Mouse (Mus musculus): ENCODE measurements at regions not wholly inside any gene's neighbourhood (a gene's known extent, or its start where the extent isn't known, plus 50 kb on each side); places are given as distances from the start of the nearest gene placed in this dataset.
A peak's percentile ranks its signal among the peaks of the same experiment; 100 is the strongest.

- 60% methylated on average over 4 of the region's 4 CpGs for WGBS
- no peak for DNase-seq
- TF ChIP-seq CTCF (IDR thresholded peaks at IDR 0.05; ENCODE audit: insufficient read depth, low read length) (no peak), POLR2A (IDR thresholded peaks at IDR 0.05; ENCODE audit: borderline replicate concordance, extremely low read depth, low read depth, low read length) (no peak)
- H3K4me1 ChIP-seq (ENCODE audit: control insufficient read depth, insufficient read depth, low read length): no peaks in the 10 kb centered on the region
- H3K4me3 ChIP-seq (replicated peaks; ENCODE audit: extremely low read depth, low read depth, low read length): no peak overlapping the region
Measured at GRCm38 (mm10) chr6:50799963-50800362, 145.7 kb upstream of the Npvf start.

DNA sequence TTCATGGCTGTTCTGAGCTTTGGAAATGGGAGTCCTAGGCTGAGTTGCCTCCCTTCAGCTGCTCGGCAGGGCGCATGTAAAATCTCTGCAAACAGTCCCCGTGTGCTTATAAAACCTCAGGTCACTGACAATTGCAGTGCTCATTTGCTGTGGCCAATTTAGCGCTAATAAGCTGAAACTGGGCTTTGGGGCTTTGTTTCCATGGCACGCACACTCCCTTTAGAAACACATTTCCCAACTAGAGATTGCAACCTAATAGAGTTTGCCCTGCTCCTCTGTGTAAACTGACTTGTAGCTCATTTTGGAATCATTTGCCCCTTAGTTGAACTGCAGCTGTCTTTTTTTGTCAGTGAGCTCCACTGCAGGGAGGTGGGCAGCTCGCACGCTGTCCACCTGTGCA, 148.7 kb upstream of the Npvf start:
- Histone ChIP-seq H3K4me1 (ENCODE audit: control insufficient read depth, insufficient read depth, low read length) (no peaks in the 10 kb centered on the region), H3K4me3 (replicated peaks; ENCODE audit: extremely low read depth, low read depth, low read length) (no peak overlapping the region)
- no peak for DNase-seq
- WGBS: 77% methylated on average over 7 of the region's 7 CpGs
- TF ChIP-seq CTCF (IDR thresholded peaks at IDR 0.05; ENCODE audit: insufficient read depth, low read length): no peak
- TF ChIP-seq POLR2A (IDR thresholded peaks at IDR 0.05; ENCODE audit: borderline replicate concordance, extremely low read depth, low read depth, low read length): no peak

GRCm38 (mm10) chr6:50804477-50805005, 150.3 kb upstream of the Npvf start:
- DNase-seq: no peak
- TF ChIP-seq CTCF (IDR thresholded peaks at IDR 0.05; ENCODE audit: insufficient read depth, low read length) (no peak), POLR2A (IDR thresholded peaks at IDR 0.05; ENCODE audit: borderline replicate concordance, extremely low read depth, low read depth, low read length) (no peak)
- Histone ChIP-seq H3K4me3 (replicated peaks; ENCODE audit: extremely low read depth, low read depth, low read length) (no peak overlapping the region), H3K4me1 (ENCODE audit: control insufficient read depth, insufficient read depth, low read length) (no peaks in the 10 kb centered on the region)
- whole genome bisulfite sequencing: 89% methylated on average over 4 of the region's 4 CpGs

- peak; percentile 43 for DNase-seq
- no peak overlapping the region for H3K4me3 ChIP-seq (replicated peaks; ENCODE audit: extremely low read depth, low read depth, low read length)
- TF ChIP-seq POLR2A (IDR thresholded peaks at IDR 0.05; ENCODE audit: borderline replicate concordance, extremely low read depth, low read depth, low read length): no peak
- TF ChIP-seq CTCF (IDR thresholded peaks at IDR 0.05; ENCODE audit: insufficient read depth, low read length): peak; percentile 56
- WGBS: 12% methylated on average over 7 of the region's 7 CpGs
- H3K4me1 ChIP-seq (ENCODE audit: control insufficient read depth, insufficient read depth, low read length): no peaks in the 10 kb centered on the region
Measured at GRCm38 (mm10) chr6:50806376-50807077, 152.3 kb upstream of the Npvf start.

- WGBS: 19% methylated on average over 19 of the region's 19 CpGs
- DNase-seq: peak; percentile 55
- Histone ChIP-seq H3K4me3 (replicated peaks; ENCODE audit: extremely low read depth, low read depth, low read length) (peak overlapping the region; percentile 25), H3K4me1 (ENCODE audit: control insufficient read depth, insufficient read depth, low read length) (no peaks in the 10 kb centered on the region)
- no peak for TF ChIP-seq CTCF (IDR thresholded peaks at IDR 0.05; ENCODE audit: insufficient read depth, low read length)
- no peak; the same call in 1 of the 2 replicates for TF ChIP-seq POLR2A (IDR thresholded peaks at IDR 0.05; ENCODE audit: borderline replicate concordance, extremely low read depth, low read depth, low read length)
Measured at GRCm38 (mm10) chr6:50807187-50808012, 153.2 kb upstream of the Npvf start.

- peak overlapping the region; percentile 25 for H3K4me3 ChIP-seq (replicated peaks; ENCODE audit: extremely low read depth, low read depth, low read length)
- no peak for TF ChIP-seq POLR2A (IDR thresholded peaks at IDR 0.05; ENCODE audit: borderline replicate concordance, extremely low read depth, low read depth, low read length)
- peak; percentile 48 for TF ChIP-seq CTCF (IDR thresholded peaks at IDR 0.05; ENCODE audit: insufficient read depth, low read length)
- WGBS: 4% methylated on average over 4 of the region's 4 CpGs
- peak; percentile 67 for DNase-seq
- H3K4me1 ChIP-seq (ENCODE audit: control insufficient read depth, insufficient read depth, low read length): no peaks in the 10 kb centered on the region
Measured at GRCm38 (mm10) chr6:50808126-50808525, 153.9 kb upstream of the Npvf start.

DNA sequence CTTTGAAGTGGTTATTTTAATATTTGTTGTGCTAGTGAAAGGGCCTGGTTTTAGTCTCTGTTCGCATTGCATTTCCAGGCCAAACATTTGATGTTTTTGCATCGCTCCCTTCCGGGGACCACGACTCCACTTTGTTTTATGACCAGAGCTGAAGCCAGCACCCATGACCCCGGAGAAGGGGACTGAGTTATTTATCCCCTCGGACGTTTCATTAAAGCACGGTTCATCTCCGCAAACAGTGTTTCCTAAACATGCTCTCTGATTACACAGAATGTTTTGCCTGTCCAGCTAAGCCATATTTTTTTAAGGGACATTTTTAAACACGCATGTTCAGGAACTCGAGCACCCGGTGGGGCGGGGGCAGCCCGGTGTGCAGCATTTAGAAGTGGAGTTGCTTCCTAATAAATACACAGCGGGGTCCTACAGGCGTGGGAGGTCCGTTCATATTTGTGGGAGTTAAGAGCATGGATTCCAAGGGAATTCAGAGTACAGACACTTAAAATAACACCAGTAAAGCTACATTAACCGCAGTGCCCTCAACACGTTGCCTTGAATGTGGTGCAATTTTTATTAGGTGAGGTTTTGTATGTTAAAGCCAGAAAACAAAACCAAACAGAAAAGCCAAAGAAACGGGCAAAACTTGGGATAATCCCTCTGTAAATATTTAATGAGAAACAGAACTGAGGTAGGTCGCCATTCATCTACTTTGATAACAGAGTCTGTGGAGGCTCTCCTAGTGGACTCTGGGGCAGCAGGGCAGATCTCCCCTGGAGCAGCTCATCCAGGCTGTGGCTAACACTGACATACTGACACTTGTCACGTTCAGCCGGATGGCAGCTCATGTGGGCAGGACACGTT, 154.8 kb upstream of the Npvf start:
- Histone ChIP-seq H3K4me3 (replicated peaks; ENCODE audit: extremely low read depth, low read depth, low read length) (no peak overlapping the region), H3K4me1 (ENCODE audit: control insufficient read depth, insufficient read depth, low read length) (no peaks in the 10 kb centered on the region)
- no peak for DNase-seq
- TF ChIP-seq CTCF (IDR thresholded peaks at IDR 0.05; ENCODE audit: insufficient read depth, low read length): no peak
- no peak for TF ChIP-seq POLR2A (IDR thresholded peaks at IDR 0.05; ENCODE audit: borderline replicate concordance, extremely low read depth, low read depth, low read length)
- 51% methylated on average over 24 of the region's 24 CpGs for WGBS

GRCm38 (mm10) chr6:50809669-50809983, 155.4 kb upstream of the Npvf start:
- no peak for TF ChIP-seq POLR2A (IDR thresholded peaks at IDR 0.05; ENCODE audit: borderline replicate concordance, extremely low read depth, low read depth, low read length)
- TF ChIP-seq CTCF (IDR thresholded peaks at IDR 0.05; ENCODE audit: insufficient read depth, low read length): no peak
- WGBS: 50% methylated on average over 4 of the region's 4 CpGs
- Histone ChIP-seq H3K4me3 (replicated peaks; ENCODE audit: extremely low read depth, low read depth, low read length) (no peak overlapping the region), H3K4me1 (ENCODE audit: control insufficient read depth, insufficient read depth, low read length) (no peaks in the 10 kb centered on the region)
- no peak for DNase-seq

GRCm38 (mm10) chr6:50814936-50815500, 160.8 kb upstream of the Npvf start:
- H3K4me1 ChIP-seq (ENCODE audit: control insufficient read depth, insufficient read depth, low read length): no peaks in the 10 kb centered on the region
- H3K4me3 ChIP-seq (replicated peaks; ENCODE audit: extremely low read depth, low read depth, low read length): no peak overlapping the region
- DNase-seq: no peak
- 79% methylated on average over 10 of the region's 10 CpGs for WGBS
- no peak for TF ChIP-seq CTCF (IDR thresholded peaks at IDR 0.05; ENCODE audit: insufficient read depth, low read length)
- no peak for TF ChIP-seq POLR2A (IDR thresholded peaks at IDR 0.05; ENCODE audit: borderline replicate concordance, extremely low read depth, low read depth, low read length)

All from lung, adult 2 months (tissue).